Mouse (Mus musculus) ovary, adult 18-20 months (tissue): ENCODE measurements around the gene Tctn1.

Experiments used
- DNase-seq: peaks from one replicate; pipeline ENCODE4 v3.0.0; 2022; ENCODE audit warnings: low spot score, mixed read lengths

Tctn1 gene

GRCm38 (mm10) chr5:122285767-122286150 lies 21.5 kb upstream of the Tctn1 start:
- no peak for DNase-seq

GRCm38 (mm10) chr5:122285029-122285766 lies 20.9 kb upstream of the Tctn1 start:
- peak; percentile 32 for DNase-seq

- peak; percentile 80 for DNase-seq
These were observed 20.1 kb upstream of the Tctn1 start, which contains the start of gene Pptc7 for GRCm38 (mm10) chr5:122284183-122285028. Gene Pptc7 (plus strand): TSS chr5:122284365.

DNA sequence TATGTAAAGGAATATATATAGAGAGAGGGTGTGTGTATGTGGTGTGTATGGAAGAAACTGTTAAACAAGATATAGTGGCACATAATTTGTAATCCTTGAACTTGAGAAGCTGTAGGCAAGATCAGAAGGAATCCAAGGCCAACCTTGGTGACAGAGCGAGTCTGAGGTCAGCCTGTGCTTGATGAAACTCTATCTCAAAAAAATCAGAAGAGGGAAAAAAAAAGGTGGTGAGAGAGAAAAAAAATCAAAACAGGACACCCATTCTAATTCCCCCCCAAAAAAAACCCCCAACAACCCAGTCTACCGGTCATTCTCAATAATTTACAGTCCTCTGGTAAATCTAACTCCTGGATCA lies 19.5 kb upstream of the Tctn1 start:
- no peak for DNase-seq

GRCm38 (mm10) chr5:122280827-122281462 lies 16.7 kb upstream of the Tctn1 start:
- DNase-seq, result no peak

DNA sequence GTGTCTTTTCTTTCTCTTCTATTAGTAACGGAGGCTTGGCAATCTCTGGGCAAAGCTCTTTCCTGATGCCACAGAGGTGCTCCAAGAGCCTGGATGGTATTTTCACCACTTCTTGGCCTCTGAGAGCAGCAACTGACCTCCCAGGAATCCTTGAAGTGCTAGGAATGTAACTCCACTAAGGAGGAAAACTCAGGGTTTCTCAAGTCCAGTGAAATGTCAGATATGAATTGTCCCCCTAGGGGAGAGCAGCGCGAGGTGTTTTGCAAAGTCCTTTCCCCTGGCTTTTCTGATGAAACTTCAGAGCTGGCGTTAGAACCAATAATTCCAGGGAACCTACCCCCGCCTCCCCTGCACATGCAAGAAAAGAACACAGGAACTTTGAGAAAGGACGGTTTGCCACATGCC lies 16.2 kb upstream of the Tctn1 start:
- no peak for DNase-seq

- no peak for DNase-seq
These were observed 15.7 kb upstream of the Tctn1 start for GRCm38 (mm10) chr5:122279799-122280421.

DNA sequence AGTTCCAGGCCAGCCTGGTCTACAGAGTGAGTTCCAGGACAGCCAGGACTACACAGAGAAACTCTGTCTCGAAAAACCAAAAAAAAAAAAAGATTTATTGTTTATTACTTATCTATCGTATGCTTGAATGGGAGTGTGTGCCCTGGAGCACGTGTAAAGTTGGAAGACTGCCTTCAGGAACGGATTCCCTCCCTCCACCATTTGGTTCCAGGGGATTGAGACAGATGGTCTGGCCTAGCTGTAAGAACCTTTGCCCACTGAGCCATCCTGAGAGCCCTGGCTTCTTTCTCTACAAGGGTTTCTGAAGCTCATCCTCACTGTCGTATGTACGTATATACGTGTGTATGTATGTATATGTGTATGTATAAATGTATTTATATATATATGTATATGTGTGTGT lies 14.7 kb upstream of the Tctn1 start:
- no peak for DNase-seq

DNA sequence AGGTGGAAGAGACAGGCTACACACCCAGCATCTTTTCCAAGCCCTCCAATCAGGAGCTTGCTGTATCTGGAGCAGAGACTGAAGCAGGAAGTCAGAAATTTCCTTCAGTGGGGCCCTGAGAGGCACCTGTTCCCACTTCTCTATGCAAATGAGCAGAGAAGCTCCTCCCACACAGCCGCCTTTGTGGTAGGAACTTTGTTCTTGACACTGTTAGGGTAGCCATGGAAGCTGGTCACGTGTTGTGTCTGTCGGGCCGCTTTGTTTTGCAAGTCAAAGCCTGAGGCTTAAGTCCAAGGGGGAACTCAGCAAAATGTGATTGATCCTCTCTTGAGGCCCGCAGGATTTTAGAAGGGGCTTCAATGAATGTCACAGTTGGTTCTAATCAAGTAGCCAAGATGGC lies 10.5 kb upstream of the Tctn1 start:
- peak; percentile 13 for DNase-seq

GRCm38 (mm10) chr5:122272821-122273220 lies 8.6 kb upstream of the Tctn1 start:
- no peak for DNase-seq

- no peak for DNase-seq
These were observed 4.8 kb upstream of the Tctn1 start for GRCm38 (mm10) chr5:122268858-122269604.

GRCm38 (mm10) chr5:122267899-122268298 lies 3.6 kb upstream of the Tctn1 start:
- no peak for DNase-seq

GRCm38 (mm10) chr5:122267136-122267535 lies 2.9 kb upstream of the Tctn1 start:
- DNase-seq, result no peak

DNA sequence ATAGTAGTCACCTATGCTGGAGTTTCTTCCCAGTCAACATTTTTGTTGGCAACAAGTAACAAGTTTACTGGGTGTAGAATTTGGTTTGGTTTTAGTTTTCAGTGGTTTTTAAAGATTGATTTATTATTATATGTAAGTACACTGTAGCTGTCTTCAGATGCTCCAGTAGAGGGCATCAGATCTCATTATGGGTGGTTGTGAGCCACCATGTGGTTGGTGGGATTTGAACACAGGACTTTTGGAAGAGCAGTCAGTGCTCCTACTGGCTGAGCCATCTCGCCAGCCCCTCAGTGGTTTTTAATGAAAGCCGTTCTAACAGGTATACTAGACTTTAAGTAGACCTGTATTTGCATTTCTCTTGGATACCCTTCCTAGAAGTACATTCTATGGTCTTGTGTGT lies 1.7 kb upstream of the Tctn1 start:
- no peak for DNase-seq

DNA sequence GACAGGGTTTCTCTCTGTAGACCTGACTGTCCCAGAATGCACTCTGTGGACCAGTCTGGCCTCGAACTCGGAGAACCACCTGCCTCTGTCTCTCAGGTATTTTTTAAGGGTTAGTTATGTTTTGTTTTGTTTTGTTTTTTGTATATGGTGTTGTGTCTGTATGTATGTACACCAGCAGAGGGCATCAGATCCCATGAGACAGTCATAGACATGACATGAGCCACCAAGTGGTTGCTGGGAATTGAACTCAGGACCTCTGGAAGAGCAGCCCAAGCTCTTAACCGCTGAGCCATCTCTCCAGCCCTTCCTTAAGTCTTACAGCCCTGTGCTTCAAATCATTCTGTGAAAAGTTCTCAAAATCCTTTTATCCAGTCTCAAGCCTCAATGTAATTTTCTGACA lies 927 bp upstream of the Tctn1 start:
- DNase-seq, result no peak

DNA sequence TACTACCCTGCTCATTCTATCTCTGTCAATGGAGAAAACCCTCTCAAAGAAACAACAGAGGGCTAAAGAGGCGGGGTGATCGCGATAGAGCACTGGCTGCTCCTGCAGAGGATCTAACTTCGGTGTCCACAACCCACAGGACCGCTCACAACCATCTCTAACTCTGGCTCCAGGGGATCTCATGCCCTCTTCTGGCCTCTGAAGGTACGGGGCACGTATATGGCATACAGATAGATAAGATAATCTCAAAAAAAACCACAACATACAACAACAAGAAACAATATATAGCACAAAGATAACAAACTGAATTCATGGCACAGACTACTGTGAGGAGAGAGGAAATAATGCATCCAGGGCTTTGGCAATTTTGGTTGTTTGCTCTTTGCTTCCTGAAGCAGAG lies 2.2 kb downstream of the Tctn1 start:
- DNase-seq, result no peak

GRCm38 (mm10) chr5:122258027-122258741 lies 6.1 kb downstream of the Tctn1 start:
- DNase-seq, result no peak

DNA sequence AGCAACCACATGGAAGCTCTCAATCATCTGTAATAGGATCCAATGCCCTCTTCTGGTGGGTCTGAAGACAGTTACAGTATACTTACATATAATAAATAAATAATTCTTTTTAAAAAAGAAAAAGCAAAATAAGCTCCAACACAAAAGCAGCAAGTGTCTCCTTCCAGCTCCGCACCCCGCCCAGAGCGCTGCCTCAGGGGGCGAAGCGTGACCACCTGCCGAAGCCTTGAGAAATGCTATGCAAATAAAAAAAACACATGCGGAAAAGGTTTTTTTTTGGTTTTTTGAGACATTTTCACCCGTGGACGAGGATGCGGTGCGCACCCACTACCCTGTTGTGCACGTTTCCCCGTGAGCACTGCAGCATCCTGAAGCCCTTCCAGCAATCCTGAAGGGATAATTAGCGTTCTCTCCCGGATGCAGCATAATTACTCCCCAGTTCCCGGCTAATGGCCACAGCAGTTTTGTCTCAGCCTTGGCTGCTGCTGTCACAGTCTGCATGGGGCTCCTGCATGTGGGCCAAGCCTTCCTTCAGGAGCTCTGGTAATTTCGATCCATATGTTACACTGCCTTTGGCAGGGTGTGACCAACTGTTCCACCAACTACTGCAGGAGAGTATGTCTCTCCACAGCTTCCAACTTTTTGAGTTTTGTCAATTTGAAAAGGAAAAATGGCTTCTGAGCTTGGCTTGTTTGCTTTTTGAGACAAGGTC lies 12.2 kb downstream of the Tctn1 start:
- no peak for DNase-seq

GRCm38 (mm10) chr5:122249281-122249680 lies 15.0 kb downstream of the Tctn1 start:
- DNase-seq, result no peak

- DNase-seq, result no peak
These were observed 16.3 kb downstream of the Tctn1 start for GRCm38 (mm10) chr5:122247934-122248333.
